Mouse (Mus musculus) granulocyte monocyte progenitor cell, adult 5-6 weeks (primary cell): ENCODE results near the gene Gprc5c. TPM values are rescaled to one million over a fixed set of nuclear protein-coding genes. Genes with fewer than 3 reads are reported as not detected.

Experiments
- ATAC-seq: replicated peaks from 2 replicates; pipeline ENCODE4 v1.8.0; 2016; ENCODE audit warnings: mild to moderate bottlenecking, moderate TSS enrichment, inconsistent platforms; ENCODE audit not compliant: poor library complexity, severe bottlenecking
- total RNA-seq, 2 experiments: library from RNA; stranded (forward) in 1 of 2; stranded (reverse) in 1 of 2; fragments of 200-712, 200-1000 nt in 1 of 2; fragments of >200 nt in 1 of 2; fragmentation: Nextera tagmentation in 1 of 2; gene quantifications; 2 replicates each; pipeline ENCODE4 v1.2.3; 2014 to 2017

Gprc5c gene
- not detected in 2 replicates for total RNA-seq (2014; fragmentation: Nextera tagmentation)
- total RNA-seq (2017): not detected in 2 replicates

- peak; percentile 58 for ATAC-seq
Observed at GRCm38 (mm10) chr11:114850452-114851268, at the start of gene Gprc5c. Gprc5c (plus strand) TSS chr11:114851152.

- no peak for ATAC-seq
Observed at GRCm38 (mm10) chr11:114801906-114802305, 49.0 kb upstream of the Gprc5c start.

GRCm38 (mm10) chr11:114802540-114803267 lies 48.2 kb upstream of the Gprc5c start:
- no peak for ATAC-seq

GRCm38 (mm10) chr11:114803990-114804389 lies 47.0 kb upstream of the Gprc5c start:
- no peak for ATAC-seq

GRCm38 (mm10) chr11:114807025-114807424 lies 43.9 kb upstream of the Gprc5c start:
- no peak for ATAC-seq

- ATAC-seq: no peak
Observed at GRCm38 (mm10) chr11:114807686-114808427, 43.1 kb upstream of the Gprc5c start.

GRCm38 (mm10) chr11:114809371-114809770 lies 41.6 kb upstream of the Gprc5c start:
- no peak for ATAC-seq

- no peak for ATAC-seq
Observed at GRCm38 (mm10) chr11:114810344-114810743, 40.6 kb upstream of the Gprc5c start.

GRCm38 (mm10) chr11:114812731-114813240 lies 38.2 kb upstream of the Gprc5c start:
- ATAC-seq: peak; percentile 76

- peak; percentile 32 for ATAC-seq
Observed at GRCm38 (mm10) chr11:114814873-114815592, 35.9 kb upstream of the Gprc5c start.

- no peak for ATAC-seq
Observed at GRCm38 (mm10) chr11:114816934-114817333, 34.0 kb upstream of the Gprc5c start.

- ATAC-seq: peak; percentile 66
Observed at GRCm38 (mm10) chr11:114818185-114818584, 32.8 kb upstream of the Gprc5c start.

- no peak for ATAC-seq
Observed at GRCm38 (mm10) chr11:114819110-114819509, 31.8 kb upstream of the Gprc5c start.

GRCm38 (mm10) chr11:114820444-114820843 lies 30.5 kb upstream of the Gprc5c start:
- no peak for ATAC-seq

GRCm38 (mm10) chr11:114821325-114821724 lies 29.6 kb upstream of the Gprc5c start:
- peak; percentile 77 for ATAC-seq

GRCm38 (mm10) chr11:114822727-114823126 lies 28.2 kb upstream of the Gprc5c start:
- ATAC-seq: no peak

GRCm38 (mm10) chr11:114823199-114823725 lies 27.7 kb upstream of the Gprc5c start:
- ATAC-seq: no peak

GRCm38 (mm10) chr11:114826686-114827085 lies 24.3 kb upstream of the Gprc5c start:
- peak; percentile 41 for ATAC-seq
